Mouse (Mus musculus) ES-E14 (cell line): Measurements from ENCODE around the gene Bcl9l. TPM values are rescaled to one million over a fixed set of nuclear protein-coding genes. Genes with fewer than 3 reads are reported as not detected.

Experiments used
- DNase-seq: peaks from one replicate; pipeline ENCODE4 v3.0.0-alpha.2; 2013; ENCODE audit warnings: low read depth, low spot score
- H3K27ac ChIP-seq: 2 replicates; pipeline ENCODE4 v1.5.1; 2012; ENCODE audit warnings: low read depth, mild to moderate bottlenecking, low read length, moderate library complexity, mixed read lengths; ENCODE audit not compliant: poor library complexity, insufficient read depth, severe bottlenecking
- H3K36me3 ChIP-seq: 2 replicates; pipeline ENCODE4 v1.6.1; 2012; ENCODE audit warnings: mild to moderate bottlenecking, low read length, moderate library complexity, mixed read lengths; ENCODE audit not compliant: control insufficient read depth, poor library complexity, insufficient read depth, severe bottlenecking
- H3K4me1 ChIP-seq, 2 experiments: fragments of 150-350 bp in 1 of 2; sonication (generic) in 1 of 2; 2 replicates each; pipeline ENCODE4 v1.6.1; 2012; ENCODE audit warnings: low read length in 2 of 2, mild to moderate bottlenecking in 1 of 2, mixed read lengths in 1 of 2; ENCODE audit not compliant: control insufficient read depth in 2 of 2, insufficient read depth in 2 of 2, poor library complexity in 1 of 2
- H3K4me3 ChIP-seq, 2 experiments: fragments of 150-350 bp in 1 of 2; sonication (generic) in 1 of 2; 2 replicates each; pipeline ENCODE4 v1.5.1; 2012; ENCODE audit warnings: low read length in 2 of 2, low read depth in 1 of 2, mild to moderate bottlenecking in 1 of 2, mixed read lengths in 1 of 2; ENCODE audit not compliant: insufficient read depth in 1 of 2, poor library complexity in 1 of 2, severe bottlenecking in 1 of 2
- H3K9ac ChIP-seq: 2 replicates; pipeline ENCODE4 v1.6.1; 2012; ENCODE audit warnings: low read depth, mild to moderate bottlenecking, low read length, mixed read lengths; ENCODE audit not compliant: poor library complexity, insufficient read depth, severe bottlenecking
- H3K9me3 ChIP-seq: fragments of 150-350 bp; sonication (generic); 2 replicates; pipeline ENCODE4 v1.6.1; 2012; ENCODE audit warnings: low read depth, mild to moderate bottlenecking, low read length; ENCODE audit not compliant: control insufficient read depth, insufficient read depth
- CHD2 ChIP-seq: IDR thresholded peaks from 2 replicates; pipeline ENCODE4 v1.6.1; 2014; ENCODE audit warnings: mild to moderate bottlenecking, low read depth, low read length, inconsistent platforms
- HCFC1 ChIP-seq: IDR thresholded peaks from 2 replicates; pipeline ENCODE4 v1.6.1; 2012; ENCODE audit warnings: low read length, inconsistent platforms, borderline replicate concordance; ENCODE audit not compliant: insufficient read depth
- MAFK ChIP-seq: IDR thresholded peaks from 2 replicates; pipeline ENCODE4 v1.6.1; 2014; ENCODE audit warnings: mild to moderate bottlenecking, low read depth, low read length, inconsistent platforms; ENCODE audit not compliant: insufficient read depth
- ZC3H11A ChIP-seq: IDR thresholded peaks from 2 replicates; pipeline ENCODE4 v1.6.1; 2012; ENCODE audit warnings: low read depth, mild to moderate bottlenecking, inconsistent platforms, low read length, borderline replicate concordance
- ZNF384 ChIP-seq: IDR thresholded peaks from 2 replicates; pipeline ENCODE4 v1.6.1; 2012; ENCODE audit warnings: low read depth, low read length, inconsistent platforms
- in situ Hi-C, 2 experiments: fragments of 600-800 bp; cut with MboI; formaldehyde crosslinking; loops; one replicate each; pipeline ENCODE4 v1.15.1; 2025; ENCODE audit warnings: low sequenced_read_pairs in 2 of 2, inconsistent platforms in 1 of 2; ENCODE audit not compliant: unreplicated experiment in 2 of 2
- total RNA-seq: library from RNA; depleted of rRNA; stranded (reverse); fragments of 300-350 nt; gene quantifications from 2 replicates; pipeline ENCODE4 v1.2.3, GENCODE M21; 2012

Bcl9l gene
- total RNA-seq, 1 experiment, result 6.7 TPM

GRCm38 (mm10) chr9:44502006-44502405 is 19.4 kb downstream of the Bcl9l start:
- no peak overlapping the region for H3K9ac ChIP-seq
- no peaks in the 10 kb centered on the region for H3K9me3 ChIP-seq
- in situ Hi-C loops, result loop anchor here in 1 of 2 experiments (5.0 kb wide), 1 partner anchor 50 kb away; the partner anchor contains the start of gene Upk2
- TF ChIP-seq ZC3H11A, result peak; percentile 89
- no peak for TF ChIP-seq ZNF384
- H3K36me3 ChIP-seq, result peaks cover 10% of the 10 kb centered on the region; the same call in 1 of the 2 replicates
- peak; percentile 90 for DNase-seq
- H3K27ac ChIP-seq, result no peak overlapping the region
- H3K4me3 ChIP-seq, result peak overlapping the region in 1 of 2 experiments; percentile 24; a peak in 2 of 4 replicates
- H3K4me1 ChIP-seq, result peaks cover 0 to 44% of the 10 kb centered on the region in 2 experiments; a peak in 2 of 4 replicates

GRCm38 (mm10) chr9:44504893-44505823 is 22.5 kb downstream of the Bcl9l start:
- H3K27ac ChIP-seq, result no peak overlapping the region
- no peak overlapping the region for H3K9ac ChIP-seq
- peaks cover 18% of the 10 kb centered on the region; the same call in 1 of the 2 replicates for H3K36me3 ChIP-seq
- no peaks in the 10 kb centered on the region for H3K9me3 ChIP-seq
- TF ChIP-seq ZNF384, result no peak
- TF ChIP-seq MAFK, result no peak
- no peak for TF ChIP-seq CHD2
- TF ChIP-seq HCFC1, result no peak
- TF ChIP-seq ZC3H11A, result no peak
- no peak for DNase-seq
- no peak overlapping the region for H3K4me3 ChIP-seq
- H3K4me1 ChIP-seq, result peaks cover 0 to 28% of the 10 kb centered on the region in 2 experiments; a peak in 2 of 4 replicates
- in situ Hi-C loops, result loop anchor here in 1 of 2 experiments (5.0 kb wide), 2 partner anchors 33 to 53 kb away; partner anchors contain the start of gene Upk2

DNA sequence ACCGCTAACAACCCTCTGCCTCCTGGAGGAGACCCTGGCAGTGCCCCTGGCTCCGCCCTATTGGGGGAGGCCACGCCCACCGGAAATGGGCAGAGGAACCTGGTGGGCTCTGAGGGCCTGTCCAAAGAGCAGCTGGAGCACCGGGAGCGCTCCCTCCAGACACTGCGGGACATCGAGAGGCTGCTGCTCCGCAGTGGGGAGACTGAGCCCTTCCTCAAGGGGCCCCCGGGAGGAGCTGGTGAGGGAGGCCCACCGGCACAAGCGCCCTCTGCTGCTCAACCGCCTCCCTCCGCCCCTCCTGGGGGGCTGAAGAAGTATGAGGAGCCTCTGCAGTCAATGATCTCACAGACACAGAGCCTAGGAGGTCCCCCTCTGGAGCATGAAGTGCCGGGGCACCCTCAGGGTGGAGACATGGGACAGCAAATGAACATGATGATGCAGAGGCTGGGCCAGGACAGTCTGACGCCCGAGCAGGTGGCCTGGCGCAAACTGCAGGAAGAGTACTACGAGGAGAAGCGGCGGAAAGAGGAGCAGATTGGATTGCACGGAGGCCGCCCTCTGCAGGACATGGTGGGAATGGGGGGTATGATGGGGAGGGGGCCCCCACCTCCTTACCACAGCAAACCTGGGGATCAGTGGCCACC is 23.3 kb downstream of the Bcl9l start:
- in situ Hi-C loops, result loop anchor here in 1 of 2 experiments (5.0 kb wide), 1 partner anchor 34 kb away; no protein-coding TSS in a partner anchor

DNA sequence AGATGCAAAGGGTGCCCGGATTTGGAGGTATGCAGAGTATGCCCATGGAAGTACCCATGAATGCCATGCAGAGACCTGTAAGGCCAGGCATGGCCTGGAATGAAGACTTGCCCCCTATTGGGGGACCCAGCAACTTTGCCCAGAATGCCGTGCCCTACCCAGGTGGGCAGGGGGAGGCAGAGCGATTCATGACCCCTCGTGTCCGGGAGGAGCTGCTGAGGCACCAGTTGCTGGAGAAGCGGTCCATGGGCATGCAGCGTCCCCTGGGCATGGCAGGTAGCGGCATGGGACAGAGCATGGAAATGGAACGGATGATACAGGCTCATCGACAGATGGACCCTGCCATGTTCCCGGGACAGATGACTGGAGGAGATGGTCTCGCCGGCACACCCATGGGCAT is 23.9 kb downstream of the Bcl9l start:
- peaks cover 18% of the 10 kb centered on the region; the same call in 1 of the 2 replicates for H3K36me3 ChIP-seq
- no peaks in the 10 kb centered on the region for H3K9me3 ChIP-seq
- H3K9ac ChIP-seq, result no peak overlapping the region
- no peak overlapping the region for H3K4me3 ChIP-seq
- in situ Hi-C loops, result loop anchor here in 1 of 2 experiments (5.0 kb wide), 1 partner anchor 34 kb away; no protein-coding TSS in a partner anchor
- no peak for DNase-seq
- TF ChIP-seq CHD2 (no peak), HCFC1 (no peak), ZNF384 (no peak), ZC3H11A (no peak), MAFK (no peak)
- H3K27ac ChIP-seq, result no peak overlapping the region
- H3K4me1 ChIP-seq, result peaks cover 0 to 16% of the 10 kb centered on the region in 2 experiments; a peak in 1 of 4 replicates

More for the DNA sequence above, 23.3 kb downstream of the Bcl9l start:
- Histone ChIP-seq H3K9me3 (no peaks in the 10 kb centered on the region), H3K4me1 (peaks cover 0 to 21% of the 10 kb centered on the region in 2 experiments; a peak in 1 of 4 replicates), H3K4me3 (peak overlapping the region; percentile 7 to 27; a peak in 3 of 4 replicates), H3K27ac (peak overlapping the region; percentile 30; the same call in 1 of the 2 replicates), H3K9ac (peak overlapping the region; percentile 1; the same call in 1 of the 2 replicates), H3K36me3 (peaks cover 18% of the 10 kb centered on the region; the same call in 1 of the 2 replicates)
- TF ChIP-seq ZC3H11A (no peak), ZNF384 (no peak), HCFC1 (no peak)
- no peak for DNase-seq
